Mouse (Mus musculus) lung, postnatal 0 days (tissue): Measurements from ENCODE around the gene Brk1.

Experiments
- CTCF ChIP-seq: IDR thresholded peaks from 2 replicates; pipeline ENCODE4 v1.5.1; 2016; ENCODE audit warnings: antibody characterized with exemption, mild to moderate bottlenecking
- EP300 ChIP-seq: IDR thresholded peaks from 2 replicates; pipeline ENCODE4 v1.6.1; 2016; ENCODE audit warnings: antibody characterized with exemption, mild to moderate bottlenecking, control low read depth

DNA sequence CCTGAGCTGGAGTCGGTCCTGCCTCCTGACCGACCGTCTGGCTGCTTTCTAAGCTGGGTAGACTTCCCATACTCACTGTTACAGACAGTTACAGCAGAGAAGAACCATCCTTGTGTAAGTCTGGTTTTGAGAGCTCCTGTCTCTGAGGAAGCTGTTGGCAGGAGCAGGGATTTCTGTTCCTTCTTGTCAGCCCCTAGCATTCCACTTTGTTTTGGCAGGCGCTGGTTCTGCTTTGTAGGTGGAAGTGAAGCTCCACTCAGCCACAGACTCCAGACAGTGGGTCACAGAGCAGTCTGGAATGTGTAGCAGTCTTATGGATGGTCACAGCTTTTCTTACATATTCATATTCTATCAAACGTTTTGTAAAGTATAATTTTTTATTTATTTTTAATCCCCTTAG is 25.8 kb downstream of the Brk1 start:
- TF ChIP-seq CTCF, result no peak
- no peak for TF ChIP-seq EP300
